Mouse (Mus musculus): ENCODE measurements around the gene Wrb. TPM values are rescaled to one million over a fixed set of nuclear protein-coding genes. Genes with fewer than 3 reads are reported as not detected.
A peak's percentile ranks its signal among the peaks of the same experiment; 100 is the strongest.
"Not testable (repeated sequence)": the region's sequence is repeated elsewhere in the genome, so short reads cannot be mapped to it uniquely, and the experiment has no call there.

The Wrb gene
- polyA plus RNA-seq (2016; fragmentation: Nextera tagmentation; extraction: Ambion mirVana), result 78.2 and 79.6 TPM in 2 replicates

DNA sequence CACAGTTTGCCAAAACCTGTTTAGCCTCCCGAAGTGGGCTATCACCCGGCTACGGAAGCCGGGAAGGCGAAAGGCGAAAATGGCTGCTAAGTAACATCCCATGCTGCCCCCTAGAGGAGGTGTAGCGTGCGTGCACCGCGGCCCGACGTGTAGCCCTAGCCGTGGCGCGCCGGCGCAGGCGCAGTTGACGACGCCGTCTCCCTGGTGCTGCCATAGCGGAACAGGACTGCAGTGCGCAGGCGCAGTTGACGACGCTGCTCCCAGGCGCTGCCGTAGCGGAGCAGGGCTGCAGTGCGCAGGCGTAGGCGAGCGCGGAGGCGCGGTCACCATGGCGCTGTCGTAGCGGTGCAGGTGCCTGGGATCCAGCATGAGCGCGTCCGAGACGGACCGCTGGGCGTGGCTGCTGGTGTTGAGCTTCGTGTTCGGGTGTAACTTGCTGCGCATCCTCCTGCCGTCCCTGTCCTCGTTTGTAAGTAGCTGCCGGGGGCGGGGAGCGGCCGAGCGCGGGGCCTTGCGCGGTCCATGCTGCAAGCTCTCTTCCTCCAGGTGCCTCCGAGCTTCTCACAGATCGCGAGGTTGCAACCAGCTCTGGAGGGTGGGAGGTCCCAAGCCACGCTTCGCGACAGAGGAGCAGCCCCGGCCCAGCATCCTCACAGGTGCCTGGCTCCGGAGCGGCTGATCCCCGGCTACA lies at the start of gene Wrb:
Wrb (plus strand) TSS at position 298 of the 691 bp plus-strand sequence.
- Histone ChIP-seq H3K27me3 (ENCODE audit: low read depth, poor library complexity, severe bottlenecking) (no peaks in the 10 kb centered on the region), H3K36me3 (no peaks in the 10 kb centered on the region), H3K27ac (peak within 1 kb of the TSS; percentile 77), H3K9me3 (replicated peaks) (0 out of 2 replicates have a peak, but pooled peaks cover 2% of the 10 kb centered on the region), H3K4me3 (peak within 1 kb of the TSS; percentile 69), H3K4me1 (peaks cover 13% of the 10 kb centered on the region)
- WGBS, result under 1% methylated on average over 68 of the region's 68 CpGs
- DNase-seq (ENCODE audit: low spot score), result peak; percentile 100

- H3K4me3 ChIP-seq, result no peak overlapping the region
- no peaks in the 10 kb centered on the region for H3K36me3 ChIP-seq
- DNase-seq (ENCODE audit: low spot score), result no peak
- no peaks in the 10 kb centered on the region for H3K27me3 ChIP-seq (ENCODE audit: low read depth, poor library complexity, severe bottlenecking)
- H3K27ac ChIP-seq, result no peak overlapping the region
- H3K9me3 ChIP-seq (replicated peaks), result no peaks in the 10 kb centered on the region
- WGBS, result 89% methylated on average over 5 of the region's 5 CpGs
- H3K4me1 ChIP-seq, result peaks cover 4% of the 10 kb centered on the region
Observed at GRCm38 (mm10) chr16:96095966-96096365, 49.2 kb upstream of the Wrb start.

DNA sequence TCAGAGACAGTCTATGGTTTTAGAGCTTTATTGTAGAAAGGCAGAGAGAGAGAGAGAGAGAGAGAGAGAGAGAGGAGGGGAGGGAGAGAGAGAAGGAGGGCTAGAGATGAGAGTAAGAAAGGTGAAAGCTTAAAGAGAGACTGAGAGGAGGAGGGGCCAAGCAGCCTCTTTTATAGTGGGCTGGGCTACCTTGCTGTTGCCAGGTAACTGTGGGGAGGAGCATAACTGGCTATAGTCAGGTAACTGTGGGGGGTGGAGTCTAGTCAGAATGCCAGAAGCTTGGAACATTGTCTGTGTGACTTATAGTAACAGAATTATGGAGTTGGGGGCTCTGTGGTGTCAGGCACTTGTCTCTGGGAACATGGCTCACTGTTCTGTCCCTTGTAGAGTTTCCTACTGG lies 47.4 kb upstream of the Wrb start:
- not testable (repeated sequence) for H3K9me3 ChIP-seq (replicated peaks); H3K27ac ChIP-seq; H3K36me3 ChIP-seq; H3K27me3 ChIP-seq (ENCODE audit: low read depth, poor library complexity, severe bottlenecking); H3K4me3 ChIP-seq; DNase-seq (ENCODE audit: low spot score); H3K4me1 ChIP-seq

- no peaks in the 10 kb centered on the region for H3K9me3 ChIP-seq (replicated peaks)
- H3K4me3 ChIP-seq, result no peak overlapping the region
- no peaks in the 10 kb centered on the region for H3K27me3 ChIP-seq (ENCODE audit: low read depth, poor library complexity, severe bottlenecking)
- H3K4me1 ChIP-seq, result no peaks in the 10 kb centered on the region
- no peak for DNase-seq (ENCODE audit: low spot score)
- H3K27ac ChIP-seq, result no peak overlapping the region
- WGBS, result 57% methylated on average over 2 of the region's 2 CpGs
- H3K36me3 ChIP-seq, result no peaks in the 10 kb centered on the region
Observed at GRCm38 (mm10) chr16:96103036-96103435, 42.2 kb upstream of the Wrb start.

DNA sequence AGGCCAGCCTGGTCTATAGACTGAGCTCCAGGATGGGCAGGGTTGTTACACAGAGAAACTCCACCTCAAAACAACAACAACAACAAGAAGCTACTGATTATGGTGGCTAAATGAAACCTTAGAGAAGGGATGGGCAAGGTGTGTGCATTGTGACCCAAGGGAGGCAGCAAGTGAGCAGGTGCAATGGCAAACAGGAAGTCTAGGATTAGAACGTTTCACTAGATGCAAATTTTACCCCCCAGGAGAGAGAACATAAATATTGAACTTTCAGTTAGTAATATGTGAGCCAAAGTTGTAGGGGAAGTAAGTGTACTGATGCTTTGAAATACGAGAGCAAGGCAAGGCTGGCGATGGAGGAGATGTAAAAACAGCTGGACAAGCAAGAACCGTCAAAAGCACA lies 35.5 kb upstream of the Wrb start:
- H3K27me3 ChIP-seq (ENCODE audit: low read depth, poor library complexity, severe bottlenecking), result no peaks in the 10 kb centered on the region
- no peak for DNase-seq (ENCODE audit: low spot score)
- no peaks in the 10 kb centered on the region for H3K9me3 ChIP-seq (replicated peaks)
- H3K4me3 ChIP-seq, result no peak overlapping the region
- H3K36me3 ChIP-seq, result no peaks in the 10 kb centered on the region
- no peak overlapping the region for H3K27ac ChIP-seq
- WGBS, result 63% methylated on average over 4 of the region's 4 CpGs
- H3K4me1 ChIP-seq, result no peaks in the 10 kb centered on the region

- Histone ChIP-seq H3K9me3 (replicated peaks) (no peaks in the 10 kb centered on the region), H3K36me3 (no peaks in the 10 kb centered on the region), H3K27me3 (ENCODE audit: low read depth, poor library complexity, severe bottlenecking) (no peaks in the 10 kb centered on the region), H3K4me3 (no peak overlapping the region), H3K4me1 (no peaks in the 10 kb centered on the region), H3K27ac (no peak overlapping the region)
- 91% methylated on average over 5 of the region's 5 CpGs for WGBS
- no peak for DNase-seq (ENCODE audit: low spot score)
Observed at GRCm38 (mm10) chr16:96110655-96111345, 34.4 kb upstream of the Wrb start.

- no peak overlapping the region for H3K27ac ChIP-seq
- no peaks in the 10 kb centered on the region for H3K9me3 ChIP-seq (replicated peaks)
- no peaks in the 10 kb centered on the region for H3K27me3 ChIP-seq (ENCODE audit: low read depth, poor library complexity, severe bottlenecking)
- 64% methylated on average over 2 of the region's 2 CpGs for WGBS
- no peaks in the 10 kb centered on the region for H3K36me3 ChIP-seq
- H3K4me3 ChIP-seq, result no peak overlapping the region
- DNase-seq (ENCODE audit: low spot score), result no peak
- H3K4me1 ChIP-seq, result no peaks in the 10 kb centered on the region
Observed at GRCm38 (mm10) chr16:96112769-96113168, 32.4 kb upstream of the Wrb start.

DNA sequence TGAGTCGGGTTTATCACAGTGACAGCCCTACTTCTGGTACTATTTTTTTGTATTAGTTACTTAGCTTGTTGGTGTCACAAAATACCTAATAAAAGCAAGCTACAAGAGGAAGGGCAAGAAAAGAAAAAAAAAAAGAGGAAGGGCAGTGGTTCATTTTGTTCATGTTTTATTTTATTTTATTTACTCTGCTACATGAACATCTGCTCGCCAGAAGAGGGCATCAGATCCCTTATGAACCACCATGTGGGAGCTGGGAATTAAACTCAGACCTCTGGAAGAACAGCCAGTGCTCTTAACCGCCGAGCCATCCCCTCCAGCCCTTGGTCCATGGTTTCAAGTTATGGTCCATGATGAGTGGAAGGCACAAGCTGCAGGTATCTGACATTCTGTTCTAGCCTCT lies 30.5 kb upstream of the Wrb start:
- Histone ChIP-seq H3K27me3 (ENCODE audit: low read depth, poor library complexity, severe bottlenecking) (no peaks in the 10 kb centered on the region), H3K36me3 (0 out of 2 replicates have a peak, but pooled peaks cover 2% of the 10 kb centered on the region), H3K4me1 (no peaks in the 10 kb centered on the region), H3K9me3 (replicated peaks) (no peaks in the 10 kb centered on the region), H3K4me3 (no peak overlapping the region), H3K27ac (no peak overlapping the region)
- no peak for DNase-seq (ENCODE audit: low spot score)
- 60% methylated on average over 4 of the region's 4 CpGs for WGBS

DNA sequence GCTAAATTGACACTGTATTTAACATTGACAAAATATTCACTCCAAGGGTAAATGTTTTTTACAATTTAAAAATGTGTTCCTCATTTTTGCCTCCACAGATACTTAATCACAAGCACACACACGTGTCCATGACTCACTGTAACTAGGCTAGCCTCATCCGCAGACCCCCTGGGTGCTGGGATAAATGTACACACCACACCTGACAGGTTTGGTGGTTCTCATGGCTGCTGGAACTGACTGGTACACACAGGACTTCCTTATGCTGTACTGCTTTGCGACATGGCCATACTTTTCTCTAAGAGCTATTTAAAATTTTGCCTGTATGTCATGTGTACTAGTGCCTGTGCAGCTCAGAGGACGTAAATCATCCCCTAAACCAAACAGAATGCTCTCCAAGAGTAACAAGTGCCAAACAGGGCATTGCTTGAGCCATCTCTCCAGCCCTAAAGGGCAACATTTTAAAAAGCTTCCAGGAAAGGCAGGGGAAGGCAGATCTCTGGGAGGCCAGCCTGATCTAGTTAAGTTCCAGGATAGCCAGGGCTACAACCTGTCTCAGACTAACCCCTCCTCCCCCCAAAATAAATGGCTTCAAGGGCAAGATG lies 25.1 kb upstream of the Wrb start:
- Histone ChIP-seq H3K4me3 (no peak overlapping the region), H3K27me3 (ENCODE audit: low read depth, poor library complexity, severe bottlenecking) (no peaks in the 10 kb centered on the region), H3K36me3 (peaks cover 50% of the 10 kb centered on the region), H3K27ac (no peak overlapping the region), H3K4me1 (no peaks in the 10 kb centered on the region), H3K9me3 (replicated peaks) (no peaks in the 10 kb centered on the region)
- WGBS, result 88% methylated on average over 4 of the region's 4 CpGs
- DNase-seq (ENCODE audit: low spot score), result no peak

GRCm38 (mm10) chr16:96126684-96127171 lies 18.5 kb upstream of the Wrb start:
- peaks cover 21% of the 10 kb centered on the region for H3K4me1 ChIP-seq
- H3K9me3 ChIP-seq (replicated peaks), result no peaks in the 10 kb centered on the region
- peak overlapping the region; percentile 77 for H3K4me3 ChIP-seq
- DNase-seq (ENCODE audit: low spot score), result no peak
- no peaks in the 10 kb centered on the region for H3K27me3 ChIP-seq (ENCODE audit: low read depth, poor library complexity, severe bottlenecking)
- peaks cover 50% of the 10 kb centered on the region for H3K36me3 ChIP-seq
- 10% methylated on average over 19 of the region's 19 CpGs for WGBS
- peak overlapping the region; percentile 98 for H3K27ac ChIP-seq

GRCm38 (mm10) chr16:96127288-96127656 lies 17.9 kb upstream of the Wrb start:
- Histone ChIP-seq H3K9me3 (replicated peaks) (no peaks in the 10 kb centered on the region), H3K4me1 (peaks cover 21% of the 10 kb centered on the region), H3K36me3 (peaks cover 46% of the 10 kb centered on the region), H3K4me3 (peak overlapping the region; percentile 77), H3K27ac (peak overlapping the region; percentile 98), H3K27me3 (ENCODE audit: low read depth, poor library complexity, severe bottlenecking) (no peaks in the 10 kb centered on the region)
- WGBS, result under 1% methylated on average over 52 of the region's 52 CpGs
- no peak for DNase-seq (ENCODE audit: low spot score)

DNA sequence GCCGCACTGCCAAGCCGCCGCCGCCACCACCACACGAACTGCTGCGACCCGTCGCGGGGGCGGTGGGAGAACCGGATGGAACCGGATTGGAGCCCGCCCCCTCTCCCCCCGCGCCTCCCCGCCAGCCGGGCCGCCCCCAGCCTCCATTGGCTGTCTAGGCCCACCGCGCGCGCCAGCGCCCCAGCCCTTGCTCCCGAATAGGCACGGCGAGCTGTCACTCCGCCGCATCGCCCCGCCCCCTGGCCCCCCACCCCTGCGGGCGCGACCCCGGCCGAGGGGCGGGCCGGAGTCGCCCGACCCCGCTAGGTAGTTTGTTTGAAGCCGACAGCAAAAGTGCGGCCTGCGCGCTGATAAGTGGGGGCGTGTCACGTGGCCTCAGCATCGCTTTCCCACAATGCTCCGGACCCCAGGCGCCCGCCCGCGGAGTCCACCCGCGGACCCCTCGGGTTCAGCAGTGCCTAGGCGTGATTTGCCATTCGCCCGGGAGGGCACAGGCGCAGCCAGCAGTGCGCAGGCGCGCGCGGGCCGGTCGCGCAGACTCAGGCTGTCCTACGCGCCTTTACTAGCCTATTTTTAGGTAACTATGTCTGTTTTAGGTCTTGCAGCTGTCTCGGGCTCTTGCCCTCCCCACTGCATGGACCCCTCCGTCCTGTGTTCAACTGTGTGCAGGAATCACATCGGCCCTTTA lies 17.4 kb upstream of the Wrb start, which contains the start of gene Hmgn1:
Hmgn1 (minus strand) TSS at position 73 of the 688 bp plus-strand sequence.
- Histone ChIP-seq H3K4me3 (peak within 1 kb of the TSS; percentile 77), H3K27me3 (ENCODE audit: low read depth, poor library complexity, severe bottlenecking) (no peaks in the 10 kb centered on the region), H3K36me3 (peaks cover 40% of the 10 kb centered on the region), H3K4me1 (peaks cover 21% of the 10 kb centered on the region), H3K9me3 (replicated peaks) (no peaks in the 10 kb centered on the region), H3K27ac (peak within 1 kb of the TSS; percentile 98)
- under 1% methylated on average over 55 of the region's 72 CpGs for WGBS
- peak; percentile 99 for DNase-seq (ENCODE audit: low spot score)
